Mouse (Mus musculus): ENCODE results near the gene Ppp1r12b. TPM values are rescaled to one million over a fixed set of nuclear protein-coding genes. Genes with fewer than 3 reads are reported as not detected.

Gene Ppp1r12b
- polyA plus RNA-seq, 1 experiment from 2014 or later: 9.4 TPM

GRCm38 (mm10) chr1:134824896-134825295 is 130.8 kb downstream of the Ppp1r12b start:
- no peak overlapping the region for H3K4me3 ChIP-seq (ENCODE audit: low read depth, low read length)
- ATAC-seq: no peak
- no peak overlapping the region for H3K4me2 ChIP-seq (ENCODE audit: low read length)
- H3K4me1 ChIP-seq (ENCODE audit: control insufficient read depth, insufficient read depth, low read length): no peaks in the 10 kb centered on the region
- H3K36me3 ChIP-seq (ENCODE audit: control insufficient read depth, insufficient read depth, low read length): no peaks in the 10 kb centered on the region
- H3K9ac ChIP-seq (ENCODE audit: low read length): no peak overlapping the region
- DNase-seq (ENCODE audit: low spot score): no peak
- no peaks in the 10 kb centered on the region for H3K9me3 ChIP-seq (replicated peaks; ENCODE audit: control insufficient read depth, low read length)
- H3K27me3 ChIP-seq (replicated peaks; ENCODE audit: control insufficient read depth, insufficient read depth, low read length): no peaks in the 10 kb centered on the region
- 75% methylated on average over 6 of the region's 6 CpGs for WGBS
- no peak overlapping the region for H3K27ac ChIP-seq (ENCODE audit: low read depth, low read length)

- H3K36me3 ChIP-seq (ENCODE audit: control insufficient read depth, insufficient read depth, low read length): no peaks in the 10 kb centered on the region
- no peaks in the 10 kb centered on the region for H3K9me3 ChIP-seq (replicated peaks; ENCODE audit: control insufficient read depth, low read length)
- no peaks in the 10 kb centered on the region for H3K4me1 ChIP-seq (ENCODE audit: control insufficient read depth, insufficient read depth, low read length)
- no peak overlapping the region for H3K4me2 ChIP-seq (ENCODE audit: low read length)
- no peak overlapping the region for H3K27ac ChIP-seq (ENCODE audit: low read depth, low read length)
- no peaks in the 10 kb centered on the region for H3K27me3 ChIP-seq (replicated peaks; ENCODE audit: control insufficient read depth, insufficient read depth, low read length)
- WGBS: 56% methylated on average over 7 of the region's 7 CpGs
- H3K9ac ChIP-seq (ENCODE audit: low read length): no peak overlapping the region
- H3K4me3 ChIP-seq (ENCODE audit: low read depth, low read length): no peak overlapping the region
- DNase-seq (ENCODE audit: low spot score): no peak
- ATAC-seq: no peak
These were observed 131.9 kb downstream of the Ppp1r12b start for GRCm38 (mm10) chr1:134823842-134824241.

- Histone ChIP-seq H3K4me1 (ENCODE audit: control insufficient read depth, insufficient read depth, low read length) (no peaks in the 10 kb centered on the region), H3K9me3 (replicated peaks; ENCODE audit: control insufficient read depth, low read length) (no peaks in the 10 kb centered on the region), H3K27ac (ENCODE audit: low read depth, low read length) (no peak overlapping the region), H3K4me3 (ENCODE audit: low read depth, low read length) (no peak overlapping the region), H3K27me3 (replicated peaks; ENCODE audit: control insufficient read depth, insufficient read depth, low read length) (no peaks in the 10 kb centered on the region), H3K9ac (ENCODE audit: low read length) (no peak overlapping the region), H3K4me2 (ENCODE audit: low read length) (no peak overlapping the region), H3K36me3 (ENCODE audit: control insufficient read depth, insufficient read depth, low read length) (no peaks in the 10 kb centered on the region)
- DNase-seq (ENCODE audit: low spot score): no peak
- WGBS: 84% methylated on average over 8 of the region's 8 CpGs
- ATAC-seq: no peak
These were observed 132.4 kb downstream of the Ppp1r12b start for GRCm38 (mm10) chr1:134823323-134823722.

- H3K9me3 ChIP-seq (replicated peaks; ENCODE audit: control insufficient read depth, low read length): no peaks in the 10 kb centered on the region
- no peaks in the 10 kb centered on the region for H3K27me3 ChIP-seq (replicated peaks; ENCODE audit: control insufficient read depth, insufficient read depth, low read length)
- no peaks in the 10 kb centered on the region for H3K36me3 ChIP-seq (ENCODE audit: control insufficient read depth, insufficient read depth, low read length)
- H3K9ac ChIP-seq (ENCODE audit: low read length): no peak overlapping the region
- H3K4me2 ChIP-seq (ENCODE audit: low read length): no peak overlapping the region
- WGBS: 91% methylated on average over 3 of the region's 3 CpGs
- ATAC-seq: no peak
- H3K27ac ChIP-seq (ENCODE audit: low read depth, low read length): no peak overlapping the region
- DNase-seq (ENCODE audit: low spot score): no peak
- peaks cover 5% of the 10 kb centered on the region for H3K4me1 ChIP-seq (ENCODE audit: control insufficient read depth, insufficient read depth, low read length)
- no peak overlapping the region for H3K4me3 ChIP-seq (ENCODE audit: low read depth, low read length)
These were observed 134.9 kb downstream of the Ppp1r12b start for GRCm38 (mm10) chr1:134820882-134821281.

- Histone ChIP-seq H3K4me1 (ENCODE audit: control insufficient read depth, insufficient read depth, low read length) (peaks cover 5% of the 10 kb centered on the region), H3K4me3 (ENCODE audit: low read depth, low read length) (no peak overlapping the region), H3K9me3 (replicated peaks; ENCODE audit: control insufficient read depth, low read length) (no peaks in the 10 kb centered on the region), H3K4me2 (ENCODE audit: low read length) (no peak overlapping the region), H3K27ac (ENCODE audit: low read depth, low read length) (no peak overlapping the region), H3K27me3 (replicated peaks; ENCODE audit: control insufficient read depth, insufficient read depth, low read length) (no peaks in the 10 kb centered on the region), H3K9ac (ENCODE audit: low read length) (no peak overlapping the region), H3K36me3 (ENCODE audit: control insufficient read depth, insufficient read depth, low read length) (no peaks in the 10 kb centered on the region)
- WGBS: 92% methylated on average over 11 of the region's 11 CpGs
- no peak for DNase-seq (ENCODE audit: low spot score)
- no peak for ATAC-seq
These were observed 136.5 kb downstream of the Ppp1r12b start for GRCm38 (mm10) chr1:134819196-134819595.

- ATAC-seq: no peak
- Histone ChIP-seq H3K27me3 (replicated peaks; ENCODE audit: control insufficient read depth, insufficient read depth, low read length) (no peaks in the 10 kb centered on the region), H3K27ac (ENCODE audit: low read depth, low read length) (no peak overlapping the region), H3K4me1 (ENCODE audit: control insufficient read depth, insufficient read depth, low read length) (peaks cover 5% of the 10 kb centered on the region), H3K36me3 (ENCODE audit: control insufficient read depth, insufficient read depth, low read length) (no peaks in the 10 kb centered on the region), H3K9ac (ENCODE audit: low read length) (no peak overlapping the region), H3K9me3 (replicated peaks; ENCODE audit: control insufficient read depth, low read length) (no peaks in the 10 kb centered on the region), H3K4me2 (ENCODE audit: low read length) (no peak overlapping the region), H3K4me3 (ENCODE audit: low read depth, low read length) (no peak overlapping the region)
- no peak for DNase-seq (ENCODE audit: low spot score)
- over 99% methylated on average over 3 of the region's 3 CpGs for WGBS
These were observed 137.0 kb downstream of the Ppp1r12b start for GRCm38 (mm10) chr1:134818716-134819115.

- no peaks in the 10 kb centered on the region for H3K27me3 ChIP-seq (replicated peaks; ENCODE audit: control insufficient read depth, insufficient read depth, low read length)
- H3K9me3 ChIP-seq (replicated peaks; ENCODE audit: control insufficient read depth, low read length): no peaks in the 10 kb centered on the region
- H3K4me3 ChIP-seq (ENCODE audit: low read depth, low read length): no peak overlapping the region
- no peak for ATAC-seq
- no peak overlapping the region for H3K4me2 ChIP-seq (ENCODE audit: low read length)
- DNase-seq (ENCODE audit: low spot score): no peak
- 86% methylated on average over 6 of the region's 6 CpGs for WGBS
- no peak overlapping the region for H3K9ac ChIP-seq (ENCODE audit: low read length)
- H3K27ac ChIP-seq (ENCODE audit: low read depth, low read length): no peak overlapping the region
- H3K36me3 ChIP-seq (ENCODE audit: control insufficient read depth, insufficient read depth, low read length): no peaks in the 10 kb centered on the region
- H3K4me1 ChIP-seq (ENCODE audit: control insufficient read depth, insufficient read depth, low read length): peaks cover 5% of the 10 kb centered on the region
These were observed 137.7 kb downstream of the Ppp1r12b start for GRCm38 (mm10) chr1:134817916-134818595.

- H3K4me1 ChIP-seq (ENCODE audit: control insufficient read depth, insufficient read depth, low read length): peaks cover 5% of the 10 kb centered on the region
- no peak overlapping the region for H3K27ac ChIP-seq (ENCODE audit: low read depth, low read length)
- H3K4me3 ChIP-seq (ENCODE audit: low read depth, low read length): no peak overlapping the region
- H3K4me2 ChIP-seq (ENCODE audit: low read length): no peak overlapping the region
- H3K36me3 ChIP-seq (ENCODE audit: control insufficient read depth, insufficient read depth, low read length): no peaks in the 10 kb centered on the region
- 88% methylated on average over 1 of the region's 1 CpGs for WGBS
- H3K27me3 ChIP-seq (replicated peaks; ENCODE audit: control insufficient read depth, insufficient read depth, low read length): no peaks in the 10 kb centered on the region
- H3K9ac ChIP-seq (ENCODE audit: low read length): no peak overlapping the region
- ATAC-seq (no peak), DNase-seq (ENCODE audit: low spot score) (no peak)
- H3K9me3 ChIP-seq (replicated peaks; ENCODE audit: control insufficient read depth, low read length): no peaks in the 10 kb centered on the region
These were observed 138.6 kb downstream of the Ppp1r12b start for GRCm38 (mm10) chr1:134817120-134817519.

- Histone ChIP-seq H3K9me3 (replicated peaks; ENCODE audit: control insufficient read depth, low read length) (no peaks in the 10 kb centered on the region), H3K9ac (ENCODE audit: low read length) (no peak overlapping the region), H3K27me3 (replicated peaks; ENCODE audit: control insufficient read depth, insufficient read depth, low read length) (no peaks in the 10 kb centered on the region), H3K4me1 (ENCODE audit: control insufficient read depth, insufficient read depth, low read length) (peaks cover 5% of the 10 kb centered on the region), H3K36me3 (ENCODE audit: control insufficient read depth, insufficient read depth, low read length) (no peaks in the 10 kb centered on the region), H3K27ac (ENCODE audit: low read depth, low read length) (no peak overlapping the region), H3K4me3 (ENCODE audit: low read depth, low read length) (no peak overlapping the region), H3K4me2 (ENCODE audit: low read length) (no peak overlapping the region)
- peak; percentile 73 for DNase-seq (ENCODE audit: low spot score)
- ATAC-seq: peak; percentile 50; the same call in 1 of the 2 replicates
- WGBS: 66% methylated on average over 6 of the region's 6 CpGs
These were observed 139.1 kb downstream of the Ppp1r12b start for GRCm38 (mm10) chr1:134816617-134817016.
